Mouse (Mus musculus) Patski (cell line): ENCODE data around the gene Rad9a. TPM values are rescaled to one million over a fixed set of nuclear protein-coding genes. Genes with fewer than 3 reads are reported as not detected.

Experiments used
- ATAC-seq: fragments of 100-300 bp; one replicate; pipeline ENCODE4 v1.8.0; 2021
- CTCF ChIA-PET: fragments of 350-600 bp; sonication (Branson Sonifier 250); formaldehyde crosslinking; loops from one replicate; lab custom pipeline; 2022; ENCODE audit warnings: inconsistent platforms; lab: Charles Lee
- POLR2A ChIA-PET: fragments of 350-600 bp; sonication (Branson Sonifier 250); formaldehyde crosslinking; loops from one replicate; lab custom pipeline; 2022; ENCODE audit warnings: antibody characterized with exemption, inconsistent platforms; lab: Charles Lee
- DNase-seq: peaks from one replicate; pipeline ENCODE4 v3.0.0-alpha.2; 2011; ENCODE audit warnings: low read depth, low spot score
- H3K27me3 ChIP-seq: fragments of 371-371 bp; one replicate; pipeline ENCODE4 v1.5.1; 2021
- CTCF ChIP-seq: fragments of 100-300 bp; IDR thresholded peaks from one replicate; pipeline ENCODE4 v1.5.1; 2021
- in situ Hi-C: fragments of 300-500 bp; cut with MboI; formaldehyde crosslinking; loops from 3 replicates; pipeline ENCODE4 v1.11.1; 2018; ENCODE audit warnings: low pct_unique_long_range_greater_than_20kb, mixed read lengths
- polyA plus RNA-seq: library from polyadenylated mRNA; unstranded; gene quantifications from one replicate; pipeline ENCODE4 v1.2.3, GENCODE M21; 2021

The Rad9a gene
- polyA plus RNA-seq, 1 experiment from 2014 or later: 33.9 TPM

DNA sequence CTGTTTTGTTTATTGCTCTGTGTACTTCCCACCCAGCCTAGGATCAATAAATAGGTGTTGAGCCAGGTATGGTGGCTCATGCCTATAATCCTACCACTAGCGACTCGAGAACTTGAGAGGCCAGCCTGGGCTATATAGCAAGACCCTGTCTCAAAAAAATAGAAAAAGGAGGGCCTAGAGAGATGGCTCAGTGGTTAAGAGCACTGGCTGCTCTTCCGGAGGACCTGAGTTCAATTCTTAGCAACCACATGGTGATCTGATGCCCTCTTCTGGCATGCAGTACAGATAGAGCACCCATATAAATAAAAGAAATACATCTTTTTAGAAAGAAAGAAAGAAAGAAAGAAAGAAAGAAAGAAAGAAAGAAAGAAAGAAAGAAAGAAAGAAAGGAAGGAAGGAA is 1.7 kb upstream of the Rad9a start:
- POLR2A ChIA-PET: no interaction called here
- H3K27me3 ChIP-seq: no peaks in the 10 kb centered on the region
- no peak for TF ChIP-seq CTCF
- in situ Hi-C loops: loop anchor here (5.0 kb wide), 2 partner anchors 44 to 81 kb away; no protein-coding TSS in a partner anchor
- ATAC-seq (no peak), DNase-seq (no peak)
- CTCF ChIA-PET: no interaction called here

GRCm38 (mm10) chr19:4202149-4202548 is 687 bp upstream of the Rad9a start:
- DNase-seq (no peak), ATAC-seq (no peak)
- POLR2A ChIA-PET: interaction anchor here (0.9 to 2.9 kb wide), 10 partner anchors 9 to 133 kb away, joined by 3 to 16 read pairs (median 4); partner anchors contain the start of gene Ppp1ca
- CTCF ChIA-PET: interaction anchor here (0.9 to 2.2 kb wide), 7 partner anchors 15 to 103 kb away, joined by 3 to 9 read pairs (median 4); partner anchors contain the start of gene Aip
- TF ChIP-seq CTCF: no peak
- in situ Hi-C loops: loop anchor here (5.0 kb wide), 2 partner anchors 45 to 80 kb away; no protein-coding TSS in a partner anchor
- no peaks in the 10 kb centered on the region for H3K27me3 ChIP-seq

GRCm38 (mm10) chr19:4197180-4197579 is 4.3 kb downstream of the Rad9a start:
- TF ChIP-seq CTCF: no peak
- DNase-seq: no peak
- in situ Hi-C loops: no loop called here
- no peak for ATAC-seq
- H3K27me3 ChIP-seq: no peaks in the 10 kb centered on the region
- POLR2A ChIA-PET: interaction anchor here (0.9 to 3.6 kb wide), 6 partner anchors 10 to 71 kb away, joined by 3 to 22 read pairs (median 4); partner anchors contain the start of gene Aip
- CTCF ChIA-PET: interaction anchor here (1.1 to 2.1 kb wide), 5 partner anchors 10 to 97 kb away, joined by 3 to 11 read pairs (median 3); partner anchors contain the start of gene Pitpnm1

- DNase-seq: no peak
- in situ Hi-C loops: no loop called here
- no peaks in the 10 kb centered on the region for H3K27me3 ChIP-seq
- ChIA-PET POLR2A (interaction anchor here (0.9 to 3.6 kb wide), 8 partner anchors 11 to 71 kb away, joined by 3 to 22 read pairs (median 4); partner anchors contain the start of gene Aip), CTCF (interaction anchor here (1.1 to 2.1 kb wide), 5 partner anchors 11 to 74 kb away, joined by 3 to 11 read pairs (median 4); no protein-coding TSS in a partner anchor)
- TF ChIP-seq CTCF: no peak
- no peak for ATAC-seq
Observed at GRCm38 (mm10) chr19:4196548-4196947, 4.9 kb downstream of the Rad9a start.

- in situ Hi-C loops: no loop called here
- ChIA-PET CTCF (interaction anchor here (1.1 to 2.1 kb wide), 5 partner anchors 11 to 74 kb away, joined by 3 to 11 read pairs (median 4); no protein-coding TSS in a partner anchor), POLR2A (interaction anchor here (0.6 to 3.6 kb wide), 9 partner anchors 12 to 70 kb away, joined by 3 to 22 read pairs (median 3); partner anchors contain the start of genes Aip and Ptprcap)
- no peaks in the 10 kb centered on the region for H3K27me3 ChIP-seq
- ATAC-seq (no peak), DNase-seq (no peak)
- no peak for TF ChIP-seq CTCF
Observed at GRCm38 (mm10) chr19:4196048-4196447, 5.4 kb downstream of the Rad9a start.

DNA sequence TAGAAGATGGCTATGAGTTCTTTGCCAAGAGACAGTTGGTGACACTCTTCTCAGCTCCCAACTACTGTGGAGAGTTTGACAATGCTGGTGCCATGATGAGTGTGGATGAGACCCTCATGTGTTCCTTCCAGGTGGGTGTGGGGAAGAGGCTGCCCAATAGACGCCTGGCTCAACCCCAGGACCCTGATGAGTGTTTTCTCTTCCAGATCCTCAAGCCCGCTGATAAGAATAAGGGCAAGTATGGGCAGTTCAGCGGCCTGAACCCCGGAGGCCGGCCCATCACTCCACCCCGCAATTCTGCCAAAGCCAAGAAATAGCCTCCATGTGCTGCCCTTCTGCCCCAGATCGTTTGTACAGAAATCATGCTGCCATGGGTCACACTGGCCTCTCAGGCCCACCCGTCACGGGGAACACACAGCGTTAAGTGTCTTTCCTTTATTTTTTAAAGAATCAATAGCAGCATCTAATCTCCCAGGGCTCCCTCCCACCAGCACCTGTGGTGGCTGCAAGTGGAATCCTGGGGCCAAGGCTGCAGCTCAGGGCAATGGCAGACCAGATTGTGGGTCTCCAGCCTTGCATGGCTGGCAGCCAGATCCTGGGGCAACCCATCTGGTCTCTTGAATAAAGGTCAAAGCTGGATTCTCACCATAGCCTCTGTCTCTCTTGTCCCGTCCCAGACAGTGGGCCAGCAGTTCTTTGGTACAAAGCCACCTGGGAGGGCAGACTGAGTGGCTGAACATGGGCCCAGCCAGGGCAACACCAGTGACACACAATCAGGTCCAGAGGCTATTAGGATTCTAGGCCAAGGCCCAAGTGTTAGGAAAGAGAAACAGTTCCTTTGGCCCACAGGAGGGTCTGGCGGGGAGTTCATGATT is 6.4 kb downstream of the Rad9a start:
- no peaks in the 10 kb centered on the region for H3K27me3 ChIP-seq
- DNase-seq: no peak
- in situ Hi-C loops: no loop called here
- no peak for TF ChIP-seq CTCF
- ChIA-PET CTCF (interaction anchor here (0.9 to 1.3 kb wide), 2 partner anchors 54 to 73 kb away, joined by 3 to 4 read pairs; no protein-coding TSS in a partner anchor), POLR2A (interaction anchor here (0.6 to 3.6 kb wide), 4 partner anchors 25 to 69 kb away, joined by 3 to 22 read pairs (median 6); partner anchors contain the start of genes Aip and Ptprcap)
- no peak for ATAC-seq

DNA sequence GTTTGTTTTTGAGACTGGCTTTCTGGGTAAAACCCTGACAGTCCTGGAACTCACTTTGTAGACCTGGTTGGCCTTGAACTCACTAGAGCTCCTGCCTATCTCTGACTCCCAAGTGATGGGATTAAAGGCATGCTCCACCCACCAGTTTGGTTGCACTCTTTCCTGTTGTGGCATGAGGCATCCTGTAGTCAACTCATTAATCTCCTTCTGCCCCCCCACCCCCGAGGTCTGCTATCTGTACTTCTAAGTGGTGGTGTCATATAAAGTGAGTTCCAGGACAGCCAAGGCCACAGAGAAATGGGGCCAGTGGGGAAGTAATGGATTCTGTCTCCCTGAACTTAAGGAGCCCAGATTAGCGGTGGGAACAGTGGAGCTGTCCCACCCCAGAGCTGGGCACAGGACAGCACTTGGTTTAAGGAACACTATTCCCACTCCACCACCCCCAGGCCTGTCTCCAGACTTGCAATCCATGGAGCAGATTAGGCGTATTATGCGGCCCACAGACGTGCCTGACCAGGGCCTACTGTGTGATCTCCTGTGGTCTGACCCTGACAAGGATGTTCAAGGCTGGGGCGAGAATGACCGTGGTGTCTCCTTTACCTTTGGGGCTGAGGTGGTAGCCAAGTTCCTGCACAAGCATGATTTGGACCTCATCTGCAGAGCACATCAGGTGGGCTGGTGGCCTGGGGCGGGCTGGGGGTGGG is 7.3 kb downstream of the Rad9a start:
- in situ Hi-C loops: no loop called here
- CTCF ChIA-PET: interaction anchor here (1.0 kb wide), 1 partner anchor 34 kb away, joined by 3 read pairs; no protein-coding TSS in a partner anchor

DNA sequence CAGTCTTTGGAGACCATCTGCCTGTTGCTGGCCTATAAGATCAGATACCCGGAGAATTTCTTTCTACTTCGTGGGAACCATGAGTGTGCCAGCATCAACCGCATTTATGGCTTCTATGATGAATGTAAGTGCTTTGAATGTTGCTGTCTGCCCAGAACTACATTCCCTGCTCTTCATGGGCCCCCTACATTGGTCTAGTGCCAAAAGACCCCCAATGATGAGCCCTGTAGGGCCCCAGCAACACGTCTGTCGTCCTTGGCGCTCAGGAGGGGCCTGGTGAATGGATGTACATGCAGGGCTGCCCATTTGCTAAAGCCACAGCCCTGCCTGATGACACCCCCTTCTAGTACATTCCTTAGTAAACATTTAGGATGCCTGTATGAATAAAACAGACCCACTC is 8.3 kb downstream of the Rad9a start:
- POLR2A ChIA-PET: interaction anchor here (1.0 to 2.1 kb wide), 4 partner anchors 8 to 63 kb away, joined by 4 to 16 read pairs (median 6); partner anchors contain the start of genes AC109138.7, Clcf1 and Rad9a
- in situ Hi-C loops: no loop called here
- CTCF ChIA-PET: interaction anchor here (1.0 to 2.8 kb wide), 4 partner anchors 19 to 35 kb away, joined by 3 to 6 read pairs (median 4); no protein-coding TSS in a partner anchor
- no peaks in the 10 kb centered on the region for H3K27me3 ChIP-seq
- TF ChIP-seq CTCF: no peak
- ATAC-seq (no peak), DNase-seq (no peak)

More for the DNA sequence above, 7.3 kb downstream of the Rad9a start:
- no peak for TF ChIP-seq CTCF
- POLR2A ChIA-PET: interaction anchor here (1.0 kb wide), 1 partner anchor 24 kb away, joined by 4 read pairs; no protein-coding TSS in a partner anchor
- DNase-seq (no peak), ATAC-seq (no peak)
- no peaks in the 10 kb centered on the region for H3K27me3 ChIP-seq

- H3K27me3 ChIP-seq: no peaks in the 10 kb centered on the region
- in situ Hi-C loops: no loop called here
- TF ChIP-seq CTCF: no peak
- CTCF ChIA-PET: interaction anchor here (0.7 to 2.8 kb wide), 8 partner anchors 8 to 36 kb away, joined by 3 to 6 read pairs (median 3); no protein-coding TSS in a partner anchor
- ATAC-seq (no peak), DNase-seq (no peak)
- POLR2A ChIA-PET: interaction anchor here (0.7 to 2.1 kb wide), 9 partner anchors 9 to 350 kb away, joined by 3 to 22 read pairs (median 5); partner anchors contain the start of genes AC109138.7, Clcf1 and Rad9a
Observed at GRCm38 (mm10) chr19:4192251-4192985, 9.0 kb downstream of the Rad9a start.
